Mouse (Mus musculus): Measurements from ENCODE around the gene Tifab.
A peak's percentile ranks its signal among the peaks of the same experiment; 100 is the strongest.

Tifab gene

DNA sequence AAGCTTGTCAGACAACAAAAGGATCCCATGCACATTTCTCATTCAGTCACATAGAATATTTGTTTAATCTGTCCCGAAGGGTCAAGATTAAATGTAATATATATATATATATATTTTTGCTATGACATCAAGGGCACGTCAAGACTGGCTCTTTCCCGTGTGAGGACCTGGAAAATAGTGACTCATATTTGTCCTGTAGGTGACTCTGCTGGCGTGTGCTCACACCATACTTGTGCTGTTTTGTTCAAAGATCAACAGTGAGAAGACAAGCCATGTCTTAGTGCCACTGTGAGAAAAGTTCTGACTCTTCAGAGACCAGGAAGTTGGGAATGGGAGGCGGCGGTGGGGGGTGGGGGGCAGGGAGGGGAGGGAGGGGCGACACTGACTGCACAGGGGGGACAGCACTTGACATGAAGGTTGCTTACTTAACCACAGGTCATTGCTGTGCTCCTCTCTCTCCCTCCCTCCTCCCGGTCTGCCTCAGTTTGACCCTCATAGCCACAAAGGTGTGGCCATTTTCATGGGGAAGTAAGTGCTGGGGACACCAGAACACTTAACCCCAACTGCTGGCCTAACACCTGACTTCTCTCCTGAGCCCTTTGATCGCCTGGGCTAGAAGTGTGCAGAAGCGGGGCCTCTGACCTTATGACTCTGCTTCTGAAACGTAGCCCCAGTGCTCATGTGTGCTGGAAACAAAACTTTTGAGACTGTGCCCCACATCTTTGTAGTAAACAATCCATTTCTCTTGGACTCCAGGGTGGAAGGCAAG, 36.1 kb downstream of the Tifab start:
- DNase-seq (ENCODE audit: extremely low read depth, low read depth), result no peak

DNA sequence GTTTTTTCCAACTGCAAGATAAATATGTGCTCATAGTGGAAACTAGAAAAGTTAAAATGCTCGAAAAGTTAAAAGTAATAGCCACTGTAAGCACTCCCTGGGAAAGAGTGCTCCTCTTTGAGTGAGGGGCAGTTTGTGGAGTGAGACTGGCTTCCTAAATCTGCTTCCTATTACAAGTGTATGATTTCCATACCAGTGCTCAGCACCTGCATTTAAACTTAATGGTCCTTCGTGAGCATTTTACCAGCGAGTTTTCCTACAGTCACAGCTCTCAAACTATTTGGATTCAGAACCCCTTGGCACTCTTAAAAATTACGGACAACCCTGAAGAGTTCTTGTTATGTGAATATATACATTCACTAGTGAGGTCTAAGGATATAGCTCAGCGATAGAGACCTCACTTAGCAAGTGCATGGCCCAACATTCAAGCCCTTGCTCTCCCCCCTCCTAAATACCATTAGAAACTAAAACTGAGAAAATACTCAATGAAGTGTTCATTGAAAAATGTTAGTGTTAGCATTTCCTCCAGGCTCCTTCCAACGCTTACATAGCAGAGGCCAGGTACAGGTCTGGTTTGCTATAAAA, 39.4 kb downstream of the Tifab start:
- no peak for DNase-seq (ENCODE audit: extremely low read depth, low read depth)

DNA sequence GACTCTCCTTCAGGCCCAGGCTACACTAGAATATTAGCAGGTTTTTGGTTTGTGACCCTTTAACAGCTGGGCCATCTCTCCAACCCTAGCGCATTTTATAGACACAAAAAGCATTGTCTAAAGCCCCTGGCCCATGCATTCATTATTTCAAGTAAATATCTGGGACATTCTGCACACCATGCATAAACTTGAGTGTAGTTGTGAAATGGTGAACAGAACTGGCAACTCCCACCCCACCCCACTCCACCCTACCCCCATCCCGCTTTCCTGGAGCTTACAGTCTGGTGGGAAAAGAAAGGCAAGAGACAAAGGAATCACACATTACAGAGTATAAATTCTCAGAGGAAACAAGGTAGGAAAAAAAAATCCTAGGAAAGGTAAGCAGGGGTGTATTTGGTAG, 42.5 kb downstream of the Tifab start, which contains the start of gene H2afy:
Gene H2afy, minus strand, starts transcription at position 162 of the 400 bp plus-strand sequence.
- no peak for DNase-seq (ENCODE audit: extremely low read depth, low read depth)

GRCm38 (mm10) chr13:56135231-56136052, 43.2 kb downstream of the Tifab start:
- DNase-seq (ENCODE audit: extremely low read depth, low read depth), result peak; percentile 23

- no peak for DNase-seq (ENCODE audit: extremely low read depth, low read depth)
Measured at GRCm38 (mm10) chr13:56134631-56135181, 44.0 kb downstream of the Tifab start.

- peak; percentile 48 for DNase-seq (ENCODE audit: extremely low read depth, low read depth)
Measured at GRCm38 (mm10) chr13:56134031-56134430, 44.7 kb downstream of the Tifab start.

DNA sequence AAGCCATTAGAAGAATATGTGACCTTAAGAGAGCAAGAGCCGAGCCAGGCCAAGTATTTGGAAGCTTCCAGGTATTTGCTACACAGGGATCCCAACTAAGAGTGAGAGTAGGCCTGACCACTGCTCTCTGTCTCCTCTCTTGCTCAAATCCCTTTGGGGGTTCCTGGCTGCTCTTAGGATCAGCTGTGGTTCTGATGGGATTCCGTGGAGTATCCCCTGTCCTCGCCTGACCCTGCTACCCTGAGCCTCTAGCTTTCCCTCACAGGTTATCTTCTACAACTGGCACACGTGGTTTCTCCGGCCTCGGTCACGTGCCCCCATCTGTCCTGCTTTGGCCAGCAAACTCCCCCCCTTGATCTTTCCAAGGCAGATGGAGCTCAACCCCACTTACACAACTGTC, 45.7 kb downstream of the Tifab start:
- DNase-seq (ENCODE audit: extremely low read depth, low read depth), result no peak

- DNase-seq (ENCODE audit: extremely low read depth, low read depth), result no peak
Measured at GRCm38 (mm10) chr13:56132326-56132936, 46.3 kb downstream of the Tifab start.

- DNase-seq (ENCODE audit: extremely low read depth, low read depth), result no peak
Measured at GRCm38 (mm10) chr13:56130544-56130943, 48.1 kb downstream of the Tifab start.

GRCm38 (mm10) chr13:56129578-56129977, 49.1 kb downstream of the Tifab start:
- no peak for DNase-seq (ENCODE audit: extremely low read depth, low read depth)

- DNase-seq (ENCODE audit: extremely low read depth, low read depth), result no peak
Measured at GRCm38 (mm10) chr13:56129014-56129413, 49.7 kb downstream of the Tifab start.

GRCm38 (mm10) chr13:56125632-56126031, 53.1 kb downstream of the Tifab start:
- DNase-seq (ENCODE audit: extremely low read depth, low read depth), result no peak

All from MEL-GATA-1-ER (cell line).